Mouse (Mus musculus): Measurements from ENCODE around the gene Mfap1b. TPM values are rescaled to one million over a fixed set of nuclear protein-coding genes. Genes with fewer than 3 reads are reported as not detected.
"Not testable (repeated sequence)": the region's sequence is repeated elsewhere in the genome, so short reads cannot be mapped to it uniquely, and the experiment has no call there.

The Mfap1b gene
- total and polyA plus RNA-seq, 2 experiments: 1.7 to 9.0 TPM

- Histone ChIP-seq H3K27ac (replicated peaks; ENCODE audit: insufficient read depth, low read depth, low read length) (no peak overlapping the region), H3K27me3 (ENCODE audit: control insufficient read depth, insufficient read depth, low read length) (no peaks in the 10 kb centered on the region), H3K36me3 (ENCODE audit: control insufficient read depth, insufficient read depth, low read length) (no peaks in the 10 kb centered on the region), H3K79me2 (ENCODE audit: control insufficient read depth, insufficient read depth, low read length) (no peaks in the 10 kb centered on the region), H3K4me3 (ENCODE audit: insufficient read depth, low read depth, low read length) (no peak overlapping the region), H3K4me1 (ENCODE audit: control insufficient read depth, insufficient read depth, low read length) (no peaks in the 10 kb centered on the region; the same call in 1 of the 2 replicates), H3K9ac (ENCODE audit: low read depth, low read length) (no peak overlapping the region)
- no peak for TF ChIP-seq CTCF (IDR thresholded peaks at IDR 0.05; ENCODE audit: low read depth, low read length)
- DNase-seq (ENCODE audit: extremely low read depth, low read depth, low spot score): no peak
- WGBS: 94% methylated on average over 8 of the region's 8 CpGs
Measured at GRCm38 (mm10) chr2:121511401-121511800, 37.5 kb upstream of the Mfap1b start.

GRCm38 (mm10) chr2:121509584-121509983, 35.7 kb upstream of the Mfap1b start:
- H3K27me3 ChIP-seq (ENCODE audit: control insufficient read depth, insufficient read depth, low read length): no peaks in the 10 kb centered on the region
- H3K4me1 ChIP-seq (ENCODE audit: control insufficient read depth, insufficient read depth, low read length): no peaks in the 10 kb centered on the region; the same call in 1 of the 2 replicates
- H3K9ac ChIP-seq (ENCODE audit: low read depth, low read length): peak overlapping the region; percentile 70
- H3K79me2 ChIP-seq (ENCODE audit: control insufficient read depth, insufficient read depth, low read length): no peaks in the 10 kb centered on the region
- no peak overlapping the region for H3K27ac ChIP-seq (replicated peaks; ENCODE audit: insufficient read depth, low read depth, low read length)
- H3K4me3 ChIP-seq (ENCODE audit: insufficient read depth, low read depth, low read length): peak overlapping the region; percentile 62
- no peaks in the 10 kb centered on the region for H3K36me3 ChIP-seq (ENCODE audit: control insufficient read depth, insufficient read depth, low read length)
- TF ChIP-seq CTCF (IDR thresholded peaks at IDR 0.05; ENCODE audit: low read depth, low read length): no peak
- no peak for TF ChIP-seq POLR2A (IDR thresholded peaks at IDR 0.05; ENCODE audit: extremely low read depth, insufficient read depth, low read length)
- WGBS: 22% methylated on average over 16 of the region's 16 CpGs
- peak; percentile 57 for DNase-seq (ENCODE audit: extremely low read depth, low read depth, low spot score)

DNA sequence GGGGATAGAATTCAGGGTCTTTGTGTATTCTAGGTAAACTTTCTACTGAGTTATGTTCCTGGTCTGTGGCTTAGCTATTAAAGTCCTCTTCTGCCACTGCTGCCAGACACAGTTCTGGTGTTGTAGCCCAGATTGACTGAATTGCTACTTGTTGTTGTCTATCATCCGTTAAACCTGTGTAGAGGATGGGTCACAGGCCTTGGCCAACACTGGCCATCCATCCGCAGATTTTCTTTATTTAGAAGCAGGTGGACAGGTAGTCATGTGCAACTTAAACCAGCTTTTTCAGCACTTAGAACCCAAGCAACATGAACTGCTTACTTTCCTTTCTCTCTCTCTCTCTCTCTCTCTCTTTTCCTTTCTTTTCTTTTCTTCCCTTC, 34.1 kb upstream of the Mfap1b start:
- no peaks in the 10 kb centered on the region for H3K79me2 ChIP-seq (ENCODE audit: control insufficient read depth, insufficient read depth, low read length)
- no peak for DNase-seq (ENCODE audit: extremely low read depth, low read depth, low spot score)
- TF ChIP-seq CTCF (IDR thresholded peaks at IDR 0.05; ENCODE audit: low read depth, low read length) (no peak), POLR2A (IDR thresholded peaks at IDR 0.05; ENCODE audit: extremely low read depth, insufficient read depth, low read length) (no peak)
- no peak overlapping the region for H3K27ac ChIP-seq (replicated peaks; ENCODE audit: insufficient read depth, low read depth, low read length)
- no peaks in the 10 kb centered on the region; the same call in 1 of the 2 replicates for H3K4me1 ChIP-seq (ENCODE audit: control insufficient read depth, insufficient read depth, low read length)
- 70% methylated on average over 2 of the region's 2 CpGs for WGBS
- H3K27me3 ChIP-seq (ENCODE audit: control insufficient read depth, insufficient read depth, low read length): no peaks in the 10 kb centered on the region
- H3K36me3 ChIP-seq (ENCODE audit: control insufficient read depth, insufficient read depth, low read length): no peaks in the 10 kb centered on the region
- H3K9ac ChIP-seq (ENCODE audit: low read depth, low read length): no peak overlapping the region
- no peak overlapping the region for H3K4me3 ChIP-seq (ENCODE audit: insufficient read depth, low read depth, low read length)

DNA sequence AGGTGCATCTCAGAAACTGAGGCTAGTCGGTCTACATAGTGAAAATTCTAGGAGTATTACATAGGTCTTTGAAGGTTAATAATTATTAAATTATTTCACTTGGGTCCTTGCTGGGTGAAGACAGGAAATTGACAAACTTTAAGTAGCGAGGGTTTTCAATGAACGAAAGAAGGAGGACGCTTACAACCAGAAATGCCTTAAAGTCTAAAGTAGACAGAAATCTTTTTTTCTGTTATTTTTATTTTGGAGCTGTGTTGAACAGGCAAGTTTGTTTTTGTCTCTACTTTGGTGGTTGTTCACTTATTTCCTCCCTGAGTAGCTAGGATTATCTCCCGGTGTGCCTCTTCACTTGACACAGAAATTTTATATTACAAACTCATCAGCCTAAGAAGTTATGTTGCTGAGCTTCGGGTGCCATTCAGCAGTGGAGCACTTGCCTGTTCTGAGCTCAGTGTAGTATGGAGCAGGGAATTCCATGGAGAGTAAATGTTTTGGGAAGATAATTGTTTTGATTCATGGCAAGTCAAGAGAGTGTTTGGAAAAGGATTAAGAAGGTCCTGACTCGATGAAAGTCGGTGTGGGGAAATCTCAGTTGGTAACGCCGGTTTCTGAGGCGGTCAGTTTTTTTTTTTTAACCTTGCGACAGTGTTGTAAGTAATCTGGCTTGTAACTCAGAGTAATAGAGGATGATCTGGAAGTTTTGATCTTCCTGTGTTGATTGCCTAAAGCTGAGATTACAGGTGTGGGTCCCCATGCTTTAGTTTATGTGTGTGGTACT, 33.5 kb upstream of the Mfap1b start:
- Histone ChIP-seq H3K36me3 (ENCODE audit: control insufficient read depth, insufficient read depth, low read length) (no peaks in the 10 kb centered on the region), H3K79me2 (ENCODE audit: control insufficient read depth, insufficient read depth, low read length) (no peaks in the 10 kb centered on the region), H3K9ac (ENCODE audit: low read depth, low read length) (no peak overlapping the region), H3K4me3 (ENCODE audit: insufficient read depth, low read depth, low read length) (no peak overlapping the region; the same call in 1 of the 2 replicates), H3K27ac (replicated peaks; ENCODE audit: insufficient read depth, low read depth, low read length) (no peak overlapping the region), H3K4me1 (ENCODE audit: control insufficient read depth, insufficient read depth, low read length) (no peaks in the 10 kb centered on the region; the same call in 1 of the 2 replicates), H3K27me3 (ENCODE audit: control insufficient read depth, insufficient read depth, low read length) (no peaks in the 10 kb centered on the region)
- no peak for DNase-seq (ENCODE audit: extremely low read depth, low read depth, low spot score)
- WGBS: 6% methylated on average over 12 of the region's 12 CpGs
- TF ChIP-seq CTCF (IDR thresholded peaks at IDR 0.05; ENCODE audit: low read depth, low read length): no peak
- no peak for TF ChIP-seq POLR2A (IDR thresholded peaks at IDR 0.05; ENCODE audit: extremely low read depth, insufficient read depth, low read length)

GRCm38 (mm10) chr2:121505942-121506882, 32.3 kb upstream of the Mfap1b start, which contains the start of the genes Mfap1a and Wdr76:
TSS of gene Mfap1a (minus strand) at chr2:121506665.
TSS of gene Wdr76 (plus strand) at chr2:121506723.
- not testable (repeated sequence) for H3K36me3 ChIP-seq (ENCODE audit: control insufficient read depth, insufficient read depth, low read length); H3K4me1 ChIP-seq (ENCODE audit: control insufficient read depth, insufficient read depth, low read length); H3K27me3 ChIP-seq (ENCODE audit: control insufficient read depth, insufficient read depth, low read length); H3K79me2 ChIP-seq (ENCODE audit: control insufficient read depth, insufficient read depth, low read length)
- Histone ChIP-seq H3K27ac (replicated peaks; ENCODE audit: insufficient read depth, low read depth, low read length) (peak within 1 kb of the TSS; percentile 41; the same call in 1 of the 2 replicates), H3K4me3 (ENCODE audit: insufficient read depth, low read depth, low read length) (peak within 1 kb of the TSS; percentile 66), H3K9ac (ENCODE audit: low read depth, low read length) (peak within 1 kb of the TSS; percentile 73)
- DNase-seq (ENCODE audit: extremely low read depth, low read depth, low spot score): peak; percentile 88
- 3% methylated on average over 42 of the region's 42 CpGs for WGBS
- TF ChIP-seq POLR2A (IDR thresholded peaks at IDR 0.05; ENCODE audit: extremely low read depth, insufficient read depth, low read length): peak; percentile 87

- 37% methylated on average over 2 of the region's 6 CpGs for WGBS
- H3K27me3 ChIP-seq (ENCODE audit: control insufficient read depth, insufficient read depth, low read length); H3K79me2 ChIP-seq (ENCODE audit: control insufficient read depth, insufficient read depth, low read length); H3K27ac ChIP-seq (replicated peaks; ENCODE audit: insufficient read depth, low read depth, low read length); H3K36me3 ChIP-seq (ENCODE audit: control insufficient read depth, insufficient read depth, low read length); H3K4me3 ChIP-seq (ENCODE audit: insufficient read depth, low read depth, low read length); DNase-seq (ENCODE audit: extremely low read depth, low read depth, low spot score); H3K9ac ChIP-seq (ENCODE audit: low read depth, low read length); H3K4me1 ChIP-seq (ENCODE audit: control insufficient read depth, insufficient read depth, low read length): not testable (repeated sequence)
Measured at GRCm38 (mm10) chr2:121501550-121501949, 27.7 kb upstream of the Mfap1b start.

DNA sequence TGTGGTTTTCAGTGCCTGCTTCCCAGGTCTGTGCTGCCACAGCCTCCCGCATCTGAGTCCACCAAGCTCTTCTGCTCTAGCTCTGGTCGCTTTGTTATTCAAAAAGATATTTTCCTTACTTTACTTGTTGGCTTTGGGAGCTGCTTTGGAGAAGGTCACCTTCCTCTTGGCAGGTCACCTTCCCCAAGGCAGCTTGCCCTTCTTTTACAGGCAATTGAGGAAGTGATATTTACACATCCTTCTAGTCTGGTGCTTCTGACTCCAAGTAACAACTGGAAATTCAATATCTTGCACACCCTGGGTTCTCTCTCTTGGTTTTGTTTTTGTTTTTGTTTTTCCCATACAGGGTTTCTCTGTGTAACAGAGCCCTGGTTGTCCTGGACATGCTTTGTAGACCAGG, 10.5 kb upstream of the Mfap1b start:
- H3K79me2 ChIP-seq (ENCODE audit: control insufficient read depth, insufficient read depth, low read length): not testable (repeated sequence)
- 82% methylated on average over 2 of the region's 2 CpGs for WGBS

More for the DNA sequence above, 10.5 kb upstream of the Mfap1b start:
- DNase-seq (ENCODE audit: extremely low read depth, low read depth, low spot score); H3K36me3 ChIP-seq (ENCODE audit: control insufficient read depth, insufficient read depth, low read length); H3K27me3 ChIP-seq (ENCODE audit: control insufficient read depth, insufficient read depth, low read length); H3K4me1 ChIP-seq (ENCODE audit: control insufficient read depth, insufficient read depth, low read length); H3K9ac ChIP-seq (ENCODE audit: low read depth, low read length); H3K4me3 ChIP-seq (ENCODE audit: insufficient read depth, low read depth, low read length); H3K27ac ChIP-seq (replicated peaks; ENCODE audit: insufficient read depth, low read depth, low read length): not testable (repeated sequence)
